Mouse (Mus musculus): Measurements from ENCODE around the gene Hist1h2bj. TPM values are rescaled to one million over a fixed set of nuclear protein-coding genes. Genes with fewer than 3 reads are reported as not detected.
A peak's percentile ranks its signal among the peaks of the same experiment; 100 is the strongest.
"Not testable (repeated sequence)": the region's sequence is repeated elsewhere in the genome, so short reads cannot be mapped to it uniquely, and the experiment has no call there.

The Hist1h2bj gene
- total RNA-seq, 2 experiments from 2014 or later = 9.3 to 11.7 TPM

DNA sequence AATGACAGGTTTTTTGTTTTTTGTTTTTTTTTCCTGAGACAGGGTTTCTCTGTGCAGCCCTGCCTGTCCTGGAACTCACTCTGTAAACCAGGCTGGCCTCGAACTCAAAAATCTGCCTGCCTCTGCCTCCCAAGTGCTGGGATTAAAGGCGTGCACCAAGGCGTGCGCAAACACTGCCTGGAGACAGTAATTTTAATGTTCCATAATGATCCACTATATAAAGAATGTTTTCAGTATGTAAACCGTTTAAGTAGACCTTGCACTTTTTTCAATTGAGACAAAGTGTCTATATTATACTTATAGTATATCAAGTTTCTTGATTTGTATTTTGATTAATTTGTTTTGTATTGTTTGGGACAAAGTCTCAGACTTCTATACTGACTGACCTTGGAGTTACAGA lies 3.6 kb upstream of the Hist1h2bj start:
- no peak for DNase-seq (ENCODE audit: low spot score in 2 of 2)

DNA sequence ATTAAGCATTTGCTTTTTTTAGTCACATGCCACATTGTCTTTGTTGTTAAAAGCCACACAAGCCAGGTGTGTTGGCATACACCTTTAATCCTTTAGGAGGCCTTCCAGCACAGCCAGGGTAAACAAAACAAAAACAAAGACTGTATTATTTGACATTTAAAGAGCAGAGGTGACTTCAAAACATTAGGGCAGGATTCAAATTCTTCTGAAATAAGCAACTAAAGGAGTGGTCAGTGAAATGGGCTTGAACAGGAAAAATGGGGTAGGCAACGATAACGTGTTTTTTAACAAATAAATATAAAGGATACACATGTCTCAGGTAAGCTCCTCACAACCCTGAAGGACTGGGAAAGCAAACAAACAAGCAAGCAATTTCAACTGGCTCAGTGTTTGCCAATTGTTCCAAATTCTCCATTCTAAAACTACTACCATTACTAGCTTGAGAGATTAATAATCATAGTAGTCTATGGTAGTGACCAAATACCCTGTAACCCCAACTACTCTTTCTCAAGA lies 3.0 kb upstream of the Hist1h2bj start:
- DNase-seq (ENCODE audit: low spot score in 2 of 2) = no peak

DNA sequence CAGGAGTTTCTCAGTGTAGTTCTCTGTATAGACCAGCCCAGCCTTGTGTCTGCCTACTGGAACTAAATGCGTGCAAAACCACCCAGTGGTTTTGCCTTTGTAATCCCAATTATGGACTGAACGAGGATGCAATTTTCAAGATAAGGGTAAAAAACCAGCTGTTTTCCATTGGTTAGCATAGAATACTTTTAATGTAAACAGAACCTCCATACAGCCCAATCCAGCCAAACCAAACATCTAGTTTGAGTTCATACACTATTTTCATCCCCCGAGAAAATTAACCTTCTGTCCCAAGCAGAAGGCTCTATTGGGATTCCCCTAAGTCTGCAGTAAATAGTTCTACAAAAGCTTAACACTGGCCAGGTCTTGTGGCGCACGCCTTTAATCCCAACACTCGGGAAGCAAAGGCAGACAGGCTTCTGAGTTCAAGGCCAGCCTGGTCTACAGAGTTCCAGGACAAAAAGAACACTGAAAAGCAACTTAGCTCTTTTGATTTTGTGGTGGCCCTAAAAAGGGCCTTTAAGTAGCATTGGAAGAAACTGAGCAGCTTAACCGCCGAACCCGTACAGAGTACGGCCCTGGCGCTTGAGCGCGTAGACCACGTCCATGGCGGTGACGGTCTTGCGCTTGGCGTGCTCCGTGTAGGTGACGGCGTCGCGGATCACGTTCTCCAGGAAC lies 2.4 kb upstream of the Hist1h2bj start:
- no peak for DNase-seq (ENCODE audit: low spot score in 2 of 2)

DNA sequence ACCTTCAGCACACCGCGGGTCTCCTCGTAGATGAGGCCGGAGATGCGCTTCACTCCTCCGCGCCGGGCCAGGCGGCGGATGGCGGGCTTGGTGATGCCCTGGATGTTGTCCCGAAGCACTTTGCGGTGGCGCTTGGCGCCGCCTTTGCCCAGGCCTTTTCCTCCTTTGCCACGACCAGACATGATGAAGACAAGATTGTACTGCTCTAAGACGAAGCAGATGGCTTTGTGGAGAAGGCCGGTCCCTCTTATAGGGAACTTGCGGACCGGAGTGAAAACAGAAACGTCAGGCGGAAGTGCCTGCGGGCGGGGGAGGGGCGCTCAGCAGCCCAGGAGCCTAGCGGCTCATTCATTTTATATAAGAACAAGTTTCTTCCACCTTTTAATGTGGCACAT lies 1.9 kb upstream of the Hist1h2bj start, which contains the start of gene Hist1h4i:
TSS of gene Hist1h4i (minus strand) at position 221 of the 395 bp plus-strand sequence.
- DNase-seq (ENCODE audit: low spot score in 2 of 2) = peak; percentile 94 to 98

DNA sequence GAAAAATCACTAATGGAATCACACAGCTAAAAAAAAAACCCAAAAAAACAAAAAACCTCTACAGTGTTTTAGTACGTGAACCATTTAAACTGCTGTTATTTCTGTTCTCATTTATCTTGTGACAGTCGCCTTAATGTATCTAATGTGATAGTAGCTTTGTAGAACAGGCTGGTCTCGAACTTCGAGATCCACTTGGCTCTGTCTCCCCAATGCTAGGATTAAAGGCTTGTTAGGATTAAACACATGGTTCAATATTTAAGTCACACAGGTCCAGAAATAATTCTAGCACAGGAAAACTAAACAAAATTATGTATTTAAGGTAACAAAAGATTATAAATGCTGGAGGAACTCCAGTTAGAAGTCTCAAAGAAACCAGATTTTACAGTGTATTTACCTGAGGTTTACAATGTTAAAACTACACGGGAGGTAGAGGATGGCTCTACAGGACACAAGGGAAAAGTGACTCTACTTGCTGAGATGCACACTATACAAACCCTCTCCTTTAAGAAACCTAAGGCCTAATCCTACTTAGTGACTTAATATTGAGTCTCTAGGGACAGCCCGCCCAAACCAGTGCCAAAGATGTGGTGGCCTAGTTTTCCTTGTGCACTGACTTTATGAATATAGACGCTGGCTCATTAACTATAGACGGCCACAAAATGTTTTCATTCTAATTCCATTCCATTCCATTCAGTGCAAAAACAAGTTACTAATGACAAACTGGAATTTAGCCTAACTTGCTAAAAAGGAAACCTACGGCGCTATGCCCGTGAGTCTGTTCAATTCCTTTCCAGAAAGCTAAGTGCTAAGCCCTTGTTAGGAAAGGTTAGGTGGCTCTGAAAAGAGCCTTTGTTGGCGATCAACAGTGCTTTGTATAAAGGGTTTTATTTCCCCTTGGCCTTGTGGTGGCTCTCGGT lies 1.1 kb upstream of the Hist1h2bj start:
- DNase-seq (ENCODE audit: low spot score in 2 of 2) = no peak

DNA sequence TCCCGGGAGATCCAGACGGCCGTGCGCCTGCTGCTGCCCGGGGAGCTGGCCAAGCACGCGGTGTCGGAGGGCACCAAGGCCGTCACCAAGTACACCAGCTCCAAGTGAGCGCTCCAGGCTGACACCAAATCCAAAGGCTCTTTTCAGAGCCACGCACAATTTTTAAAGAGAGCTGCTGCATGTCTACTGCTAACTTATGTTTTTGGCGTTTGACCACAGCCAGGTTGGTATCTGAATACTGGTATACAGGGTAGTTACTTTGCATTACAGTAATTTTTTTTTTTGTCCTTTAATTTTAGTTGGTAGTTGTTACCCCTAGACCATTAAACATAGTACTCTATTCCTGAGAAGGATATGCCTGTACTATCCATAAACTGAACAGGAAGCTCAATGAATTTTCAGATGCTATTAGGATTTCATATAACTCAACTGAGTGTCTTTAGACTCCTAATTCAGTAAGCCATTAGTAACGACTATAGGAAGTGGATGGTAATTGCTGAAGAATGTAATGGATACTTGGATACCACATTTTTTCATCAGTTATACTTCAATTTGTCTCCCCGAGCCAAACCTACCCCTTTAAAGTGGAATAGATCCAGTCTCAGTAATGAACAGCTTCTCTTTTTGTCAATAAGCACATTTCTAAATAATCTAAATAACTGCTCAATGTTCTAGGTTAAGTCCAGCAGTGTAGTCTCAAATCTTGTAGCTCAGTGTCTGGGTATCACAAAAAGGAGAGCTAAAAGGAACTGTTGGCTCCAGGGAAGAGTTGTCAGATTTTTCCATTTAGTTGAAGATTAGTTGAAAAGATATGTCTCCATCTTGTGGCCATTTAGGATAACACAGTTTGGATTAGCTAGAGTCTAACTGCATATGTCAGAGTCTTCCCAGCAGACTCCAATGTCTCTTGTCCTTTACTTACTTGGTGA lies 753 bp downstream of the Hist1h2bj start:
- DNase-seq (ENCODE audit: low spot score in 2 of 2) = no peak

DNA sequence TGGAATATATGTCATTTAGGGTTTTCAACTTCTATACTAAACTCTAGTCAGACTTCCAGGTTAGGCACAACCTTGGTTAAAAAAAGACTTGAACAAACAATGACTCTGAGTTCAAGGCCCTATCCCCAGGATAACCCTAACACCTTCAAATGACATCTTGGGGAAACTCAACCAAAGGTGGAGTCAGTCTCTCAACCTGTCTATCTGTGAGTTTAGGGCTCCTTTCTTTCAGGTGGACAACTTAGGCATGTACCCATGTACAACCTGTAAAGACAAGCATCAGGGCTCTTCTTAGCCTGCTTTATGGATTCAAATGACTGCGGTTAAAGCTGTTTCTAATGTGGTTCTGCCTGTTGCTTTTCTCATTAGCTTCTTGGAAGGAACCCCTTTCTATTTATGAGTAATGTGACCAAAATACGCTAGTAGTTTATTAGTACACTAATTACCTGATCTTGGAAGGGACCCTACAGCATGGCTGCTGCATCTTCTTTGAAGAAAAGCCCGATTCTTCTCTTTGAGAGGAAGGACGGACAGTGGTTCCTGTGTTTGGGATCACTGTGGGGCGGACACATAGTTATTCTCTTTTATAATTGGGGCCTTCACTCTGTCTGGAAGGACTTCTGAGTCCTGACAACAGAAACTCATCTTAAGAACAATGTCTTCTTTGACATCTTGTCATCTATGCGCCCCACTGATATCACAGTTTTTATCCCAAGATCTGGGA lies 1.6 kb downstream of the Hist1h2bj start:
- DNase-seq (ENCODE audit: low spot score in 2 of 2) = no peak

DNA sequence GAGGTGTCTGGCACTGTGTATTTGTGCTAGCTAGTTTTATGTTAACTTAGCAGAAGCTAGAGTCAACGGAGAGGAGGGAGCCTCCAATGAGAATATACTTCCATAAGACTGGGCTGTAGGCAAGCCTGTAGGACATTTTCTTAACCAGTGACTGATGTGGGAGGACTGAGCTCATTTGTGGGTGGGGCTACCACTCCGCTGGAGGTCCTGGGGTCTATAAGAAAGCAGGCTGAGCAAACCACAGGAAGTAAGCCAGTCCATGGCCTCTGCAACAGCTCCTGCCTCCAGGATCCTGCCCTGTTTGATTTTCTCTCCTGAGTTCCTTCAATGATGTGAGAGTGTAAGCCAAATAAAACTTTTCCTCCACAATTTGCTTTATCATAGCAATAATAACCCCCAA lies 2.3 kb downstream of the Hist1h2bj start:
- no peak for DNase-seq (ENCODE audit: low spot score in 2 of 2)

DNA sequence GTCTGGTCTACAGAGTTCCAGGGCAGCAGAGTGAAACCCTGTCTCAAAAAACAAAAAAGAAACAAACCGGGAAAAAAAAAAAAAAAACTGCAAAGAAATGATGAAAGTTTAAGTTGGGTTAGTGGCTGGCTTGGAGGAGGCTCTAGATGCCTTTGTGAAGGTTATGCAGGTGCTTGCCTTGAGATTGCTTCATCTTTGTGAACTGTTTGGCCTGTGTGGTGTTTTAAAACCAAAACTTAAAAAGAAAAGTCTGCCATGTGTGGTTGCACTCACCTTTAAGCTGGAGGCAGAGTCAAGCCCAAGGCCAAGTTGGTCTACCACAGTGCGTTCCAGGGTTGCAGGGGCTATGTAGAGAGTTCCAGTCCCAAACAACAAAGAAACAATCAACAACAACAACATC lies 6.0 kb downstream of the Hist1h2bj start:
- DNase-seq (ENCODE audit: low spot score in 2 of 2) = no peak

DNA sequence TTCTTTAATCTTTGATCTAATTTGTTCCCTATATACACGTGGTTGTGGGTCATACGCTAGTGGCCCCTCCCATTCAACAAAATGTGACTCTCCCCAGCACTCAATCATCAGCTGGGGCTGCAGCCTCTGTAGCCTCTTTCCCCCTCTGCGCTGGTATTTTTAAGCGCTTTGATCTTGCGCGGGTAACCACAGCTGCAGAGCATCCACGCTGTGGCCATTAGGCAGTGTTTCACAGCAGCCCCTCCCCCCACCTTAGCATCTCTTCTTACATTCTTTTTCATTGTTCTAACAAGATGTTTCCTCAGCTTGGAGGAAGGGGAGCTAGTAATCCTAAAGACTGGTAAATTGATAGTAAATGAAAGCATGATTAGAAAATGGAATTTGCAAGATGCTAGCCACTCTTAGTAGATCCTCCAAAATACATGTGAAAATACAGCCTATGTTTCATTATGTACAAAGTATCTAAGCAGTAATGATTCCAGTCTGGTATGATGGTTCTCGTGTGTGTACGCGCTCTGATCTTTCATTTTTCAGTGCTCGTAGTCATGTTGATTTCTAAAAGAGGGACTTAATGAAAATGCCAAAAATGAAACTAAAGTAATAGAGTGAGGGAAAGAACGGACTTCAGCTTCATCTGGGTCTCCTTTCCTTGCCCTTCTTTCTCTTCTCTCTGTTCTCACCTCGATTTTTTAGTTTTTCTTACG lies 6.9 kb downstream of the Hist1h2bj start:
- DNase-seq (ENCODE audit: low spot score in 2 of 2) = no peak

DNA sequence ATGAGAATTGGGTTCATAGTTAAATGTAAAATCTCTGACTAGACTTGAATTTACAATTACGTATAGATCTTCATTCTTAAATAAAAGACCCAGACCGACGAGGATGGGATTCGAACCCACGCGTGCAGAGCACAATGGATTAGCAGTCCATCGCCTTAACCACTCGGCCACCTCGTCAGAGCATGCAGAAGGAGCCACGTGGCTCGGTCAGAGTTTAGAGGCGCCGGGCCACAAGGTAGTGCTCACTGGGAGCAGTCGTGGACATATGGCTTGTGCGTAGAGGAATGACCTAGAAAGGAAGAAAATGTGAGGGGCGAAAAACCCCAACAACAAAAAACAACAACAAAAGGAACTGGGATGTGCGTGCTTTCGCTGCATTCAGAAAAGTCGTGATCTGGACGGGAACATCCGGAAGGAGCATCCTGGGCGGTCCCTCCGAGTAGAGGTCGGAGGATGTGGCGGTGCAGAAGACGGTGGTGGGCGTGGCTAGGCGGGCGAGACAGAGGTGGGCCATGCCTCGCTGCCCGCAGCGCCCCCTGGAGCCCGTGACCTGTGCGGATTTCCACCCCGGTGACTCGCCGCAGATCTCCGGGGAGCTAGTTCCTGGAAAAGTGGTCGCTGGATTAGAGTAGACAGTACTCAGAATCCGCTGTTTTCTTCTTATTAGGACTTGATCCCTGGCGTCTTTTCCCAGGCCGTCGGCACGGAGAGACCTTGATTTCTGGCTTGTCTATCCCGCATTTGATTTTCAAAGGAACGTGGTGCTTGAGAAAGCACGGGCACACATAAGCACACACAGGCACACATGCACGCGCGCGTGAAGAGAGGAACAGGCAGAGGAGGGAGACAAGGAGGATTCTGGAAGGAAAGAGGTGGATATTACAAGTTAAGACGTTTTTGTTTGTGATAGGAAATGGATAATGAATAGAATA lies 7.8 kb downstream of the Hist1h2bj start:
- peak; percentile 84 to 92 for DNase-seq (ENCODE audit: low spot score in 2 of 2)

DNA sequence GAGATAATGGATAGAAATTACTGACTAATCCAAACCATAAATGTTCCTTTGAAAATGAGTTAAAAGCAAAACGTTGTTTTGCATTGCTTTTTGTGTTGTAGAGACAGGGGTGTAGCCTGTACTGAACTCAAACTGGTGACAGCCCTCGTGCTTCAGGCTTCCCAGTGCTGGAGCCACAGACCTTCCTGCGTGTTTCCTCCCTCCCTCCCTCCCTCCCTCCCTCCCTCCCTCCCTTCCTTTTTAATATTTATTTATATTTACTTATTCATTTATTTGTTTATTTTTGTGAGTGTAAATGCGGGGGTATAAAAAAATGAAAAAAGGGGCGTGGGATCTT lies 8.5 kb downstream of the Hist1h2bj start:
- no peak for DNase-seq (ENCODE audit: low spot score in 2 of 2)

DNA sequence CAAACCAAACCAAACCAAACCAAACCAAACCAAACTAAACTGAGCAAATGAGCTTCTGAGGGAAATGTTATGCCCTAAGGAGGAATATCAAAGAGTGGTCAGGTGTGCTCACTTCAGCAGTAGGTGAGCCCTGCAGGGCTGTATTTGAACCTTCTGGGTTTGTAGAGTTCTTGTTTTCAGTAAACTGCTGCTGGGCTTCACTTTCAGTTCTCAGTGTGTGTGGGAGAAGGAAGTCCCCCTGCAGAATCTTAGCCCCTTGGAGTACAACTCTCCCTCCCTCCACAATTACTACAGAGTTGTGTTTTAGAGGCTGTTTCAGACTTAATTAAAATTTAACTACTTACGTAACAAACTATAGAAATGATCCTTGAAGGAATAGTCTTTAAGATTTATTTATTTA lies 10.7 kb downstream of the Hist1h2bj start:
- DNase-seq (ENCODE audit: low spot score in 2 of 2) = no peak

DNA sequence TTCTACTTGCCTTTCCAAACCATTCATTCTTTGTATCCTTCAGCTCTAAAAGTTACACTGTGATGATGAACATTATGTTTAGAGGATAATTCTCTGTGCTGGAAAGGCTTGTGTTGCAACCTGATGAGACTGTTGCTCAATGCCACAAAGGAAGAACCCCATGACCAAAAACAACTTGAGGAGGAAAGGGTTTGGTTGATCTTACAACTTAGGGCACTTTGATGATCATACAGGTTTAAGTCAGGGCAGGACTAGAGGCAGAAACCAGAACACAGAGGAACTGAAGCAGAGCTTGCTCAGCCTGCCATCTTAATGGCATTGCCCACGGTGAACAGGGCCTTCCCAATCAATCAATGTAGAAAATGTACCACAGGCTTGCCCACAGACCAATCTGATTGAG lies 18.4 kb downstream of the Hist1h2bj start:
- no peak for DNase-seq (ENCODE audit: low spot score in 2 of 2)

DNA sequence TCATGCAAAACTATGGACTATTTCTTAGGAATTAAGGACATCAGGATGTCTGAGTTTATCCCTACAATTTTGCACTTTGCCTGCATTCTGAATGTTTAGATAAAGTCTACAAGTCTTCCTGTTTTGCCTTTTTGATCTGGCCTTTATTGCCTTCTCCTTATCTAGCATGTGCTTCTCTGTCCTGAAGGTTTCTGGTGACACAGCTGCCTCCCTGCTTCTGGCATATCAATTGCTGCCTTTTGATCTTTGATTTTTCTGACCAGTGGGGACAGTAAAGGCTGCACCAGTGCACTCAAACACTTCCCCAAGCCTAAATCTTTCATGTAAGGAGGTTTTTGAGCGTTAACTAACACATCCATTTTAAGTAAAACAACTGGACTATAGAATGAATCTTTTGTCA lies 20.5 kb downstream of the Hist1h2bj start:
- DNase-seq (ENCODE audit: low spot score in 2 of 2) = no peak

DNA sequence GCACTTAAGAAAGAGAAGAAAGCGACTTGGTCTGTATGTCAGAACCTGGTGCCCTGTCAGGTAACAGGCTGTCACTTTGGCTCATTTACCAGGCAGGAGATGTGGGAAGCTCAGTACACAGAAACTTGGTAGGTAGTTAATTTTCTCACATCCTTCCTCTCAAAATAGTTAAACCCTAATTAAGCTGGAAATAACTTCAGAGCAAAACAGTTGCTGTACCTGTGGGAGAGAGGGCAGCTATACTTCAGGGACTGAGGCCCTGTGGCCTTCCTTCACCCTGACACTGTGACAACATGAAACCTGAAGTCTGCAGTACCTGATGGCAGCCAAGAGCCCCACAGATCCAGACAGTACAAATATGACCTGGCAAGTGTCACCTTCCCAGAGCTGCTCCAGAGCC lies 41.1 kb downstream of the Hist1h2bj start, which contains the start of gene Vmn1r188:
TSS of gene Vmn1r188 (plus strand) at position 301 of the 400 bp plus-strand sequence.
- not testable (repeated sequence) for DNase-seq (ENCODE audit: low spot score in 2 of 2)

Measured in left cerebral cortex, adult 18-20 months (tissue).